Mouse (Mus musculus) lung, postnatal 0 days (tissue): Measurements from ENCODE around the gene Ggta1. TPM values are rescaled to one million over a fixed set of nuclear protein-coding genes. Genes with fewer than 3 reads are reported as not detected.

ENCODE experiments used
- ATAC-seq: fragments of 200-750 bp; cut with Nextera tagmentation; 2 replicates; pipeline ENCODE4 v1.8.0; 2017; ENCODE audit warnings: moderate library complexity
- DNase-seq: peaks from one replicate; pipeline ENCODE4 v3.0.0-alpha.2; 2016; ENCODE audit warnings: low spot score
- H3K27ac ChIP-seq: fragments of 300-500 bp; sonication (generic); 2 replicates; pipeline ENCODE4 v1.5.1; 2014; ENCODE audit warnings: antibody characterized with exemption, mild to moderate bottlenecking, low read length, mixed read lengths
- H3K27me3 ChIP-seq: fragments of 300-500 bp; sonication (generic); replicated peaks from 2 replicates; pipeline ENCODE4 v1.6.1; 2014; ENCODE audit warnings: low read length, mixed read lengths; ENCODE audit not compliant: insufficient read depth
- H3K36me3 ChIP-seq: fragments of 300-500 bp; sonication (generic); 2 replicates; pipeline ENCODE4 v1.6.1; 2014; ENCODE audit warnings: low read length, mixed read lengths; ENCODE audit not compliant: insufficient read depth
- H3K4me1 ChIP-seq: fragments of 300-500 bp; sonication (generic); 2 replicates; pipeline ENCODE4 v1.6.1; 2014; ENCODE audit warnings: antibody characterized with exemption, low read depth, low read length, mixed read lengths; ENCODE audit not compliant: insufficient read depth
- H3K4me2 ChIP-seq: fragments of 300-500 bp; sonication (generic); replicated peaks from 2 replicates; pipeline ENCODE4 v1.6.1; 2014; ENCODE audit warnings: low read depth, mild to moderate bottlenecking, low read length, moderate library complexity, mixed read lengths
- H3K4me3 ChIP-seq: fragments of 300-500 bp; sonication (generic); 2 replicates; pipeline ENCODE4 v1.5.1; 2014; ENCODE audit warnings: low read depth, low read length
- H3K9ac ChIP-seq: fragments of 300-500 bp; sonication (generic); replicated peaks from 2 replicates; pipeline ENCODE4 v1.6.1; 2014; ENCODE audit warnings: low read depth, mild to moderate bottlenecking
- H3K9me3 ChIP-seq: fragments of 300-500 bp; sonication (generic); 2 replicates; pipeline ENCODE4 v1.6.1; 2016; ENCODE audit warnings: low read length, mixed read lengths
- CTCF ChIP-seq: IDR thresholded peaks from 2 replicates; pipeline ENCODE4 v1.5.1; 2016; ENCODE audit warnings: antibody characterized with exemption, mild to moderate bottlenecking
- EP300 ChIP-seq: IDR thresholded peaks from 2 replicates; pipeline ENCODE4 v1.6.1; 2016; ENCODE audit warnings: antibody characterized with exemption, mild to moderate bottlenecking, control low read depth
- WGBS: fragments of 180-500 bp; shearing (Covaris S2); extraction: QIAGEN DNeasy Blood & Tissue Kit; methylation state at CpG from one replicate; pipeline ENCODE4 v1.1.7; 2014; 5-methylcytosine and 5-hydroxymethylcytosine counted together
- polyA plus RNA-seq: library from polyadenylated mRNA; unstranded; fragments of >200 nt; fragmentation: Nextera tagmentation; extraction: Ambion mirVana; gene quantifications from 2 replicates; pipeline ENCODE4 v1.2.1, GENCODE M21; 2015

The Ggta1 gene
- polyA plus RNA-seq, 1 experiment from 2014 or later: 21.8 TPM

DNA sequence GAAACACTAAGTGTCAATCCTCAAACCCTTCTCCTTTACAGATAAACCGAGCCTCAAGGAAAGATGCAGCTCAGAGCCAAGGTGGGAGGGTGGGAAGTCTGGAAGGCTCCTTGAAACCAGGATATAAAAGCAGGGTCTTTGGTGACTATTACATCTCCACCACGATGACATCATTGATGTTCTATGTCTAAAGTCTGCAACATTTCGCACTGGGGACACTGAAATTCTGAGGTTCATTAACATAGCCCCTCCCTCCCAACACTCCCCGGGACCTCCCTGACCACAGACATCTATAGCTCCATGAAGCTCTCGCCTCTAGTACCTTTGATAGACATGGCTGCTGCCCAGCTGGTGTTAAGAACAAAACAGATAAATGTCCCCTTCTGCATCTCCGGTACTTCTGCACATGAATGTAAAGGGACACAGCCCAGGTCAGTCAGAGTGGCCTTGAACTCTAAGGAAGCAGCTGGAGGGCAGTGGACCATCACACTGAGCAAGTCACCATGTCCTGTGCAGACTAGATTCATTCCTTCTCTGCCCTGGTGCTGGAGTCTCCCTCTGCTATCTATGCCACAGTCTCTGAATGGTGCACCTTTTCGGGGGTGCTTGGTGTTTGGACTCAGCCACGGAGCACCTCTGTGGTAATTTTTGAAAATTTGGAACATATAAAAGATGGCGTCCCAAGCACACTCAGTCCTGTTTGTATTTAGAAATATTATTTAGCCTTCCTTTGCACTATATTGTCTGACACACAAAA, 13.9 kb downstream of the Ggta1 start:
- TF ChIP-seq CTCF: no peak
- TF ChIP-seq EP300: no peak
- no peak overlapping the region for H3K27ac ChIP-seq
- peaks cover 16% of the 10 kb centered on the region for H3K4me1 ChIP-seq
- H3K9ac ChIP-seq: no peak overlapping the region
- no peaks in the 10 kb centered on the region for H3K9me3 ChIP-seq
- ATAC-seq (no peak), DNase-seq (no peak)
- H3K27me3 ChIP-seq: no peaks in the 10 kb centered on the region
- no peak overlapping the region for H3K4me2 ChIP-seq
- 81% methylated on average over 9 of the region's 9 CpGs for WGBS
- H3K36me3 ChIP-seq: no peaks in the 10 kb centered on the region
- no peak overlapping the region for H3K4me3 ChIP-seq

- no peaks in the 10 kb centered on the region for H3K27me3 ChIP-seq
- no peaks in the 10 kb centered on the region for H3K36me3 ChIP-seq
- DNase-seq (no peak), ATAC-seq (no peak)
- WGBS: 52% methylated on average over 7 of the region's 7 CpGs
- H3K4me1 ChIP-seq: peaks cover 16% of the 10 kb centered on the region
- H3K9me3 ChIP-seq: no peaks in the 10 kb centered on the region
- H3K27ac ChIP-seq: no peak overlapping the region
- no peak for TF ChIP-seq EP300
- TF ChIP-seq CTCF: no peak
- no peak overlapping the region for H3K9ac ChIP-seq
- no peak overlapping the region for H3K4me3 ChIP-seq
- H3K4me2 ChIP-seq: no peak overlapping the region
Measured at GRCm38 (mm10) chr2:35448215-35448913, 14.7 kb downstream of the Ggta1 start.

- DNase-seq: no peak
- Histone ChIP-seq H3K9me3 (no peaks in the 10 kb centered on the region), H3K4me2 (no peak overlapping the region), H3K27ac (no peak overlapping the region), H3K4me1 (peaks cover 16% of the 10 kb centered on the region), H3K4me3 (no peak overlapping the region), H3K36me3 (no peaks in the 10 kb centered on the region), H3K9ac (no peak overlapping the region), H3K27me3 (no peaks in the 10 kb centered on the region)
- TF ChIP-seq CTCF (no peak), EP300 (no peak)
- no peak for ATAC-seq
- 79% methylated on average over 7 of the region's 7 CpGs for WGBS
Measured at GRCm38 (mm10) chr2:35447453-35447852, 15.6 kb downstream of the Ggta1 start.

DNA sequence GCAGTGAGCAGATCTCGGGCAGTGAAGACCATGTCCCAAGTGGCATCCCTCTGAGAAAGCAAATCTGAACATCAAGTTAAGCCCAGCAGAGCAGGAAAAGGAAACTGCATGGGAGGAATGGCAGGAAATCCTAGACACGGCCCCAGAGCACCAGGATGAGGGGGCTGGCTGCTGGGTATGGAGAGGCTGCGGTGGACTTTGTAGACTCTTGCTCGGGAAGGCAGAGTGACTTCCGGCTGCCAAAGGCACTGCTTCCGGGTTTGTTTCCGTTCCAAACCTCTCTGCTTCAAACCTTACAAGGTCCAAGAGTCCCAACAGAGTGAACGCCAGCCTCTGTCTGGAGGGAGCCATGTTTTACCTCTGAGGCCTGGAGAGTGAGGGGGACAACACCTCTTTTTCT, 16.2 kb downstream of the Ggta1 start:
- peaks cover 16% of the 10 kb centered on the region for H3K4me1 ChIP-seq
- H3K9ac ChIP-seq: no peak overlapping the region
- H3K27me3 ChIP-seq: no peaks in the 10 kb centered on the region
- TF ChIP-seq CTCF: no peak
- TF ChIP-seq EP300: peak; percentile 70
- DNase-seq: peak; percentile 48
- no peak overlapping the region for H3K4me2 ChIP-seq
- peak; percentile 45 for ATAC-seq
- no peak overlapping the region for H3K4me3 ChIP-seq
- H3K27ac ChIP-seq: peak overlapping the region; percentile 27
- H3K36me3 ChIP-seq: no peaks in the 10 kb centered on the region
- no peaks in the 10 kb centered on the region for H3K9me3 ChIP-seq
- WGBS: 53% methylated on average over 8 of the region's 8 CpGs

DNA sequence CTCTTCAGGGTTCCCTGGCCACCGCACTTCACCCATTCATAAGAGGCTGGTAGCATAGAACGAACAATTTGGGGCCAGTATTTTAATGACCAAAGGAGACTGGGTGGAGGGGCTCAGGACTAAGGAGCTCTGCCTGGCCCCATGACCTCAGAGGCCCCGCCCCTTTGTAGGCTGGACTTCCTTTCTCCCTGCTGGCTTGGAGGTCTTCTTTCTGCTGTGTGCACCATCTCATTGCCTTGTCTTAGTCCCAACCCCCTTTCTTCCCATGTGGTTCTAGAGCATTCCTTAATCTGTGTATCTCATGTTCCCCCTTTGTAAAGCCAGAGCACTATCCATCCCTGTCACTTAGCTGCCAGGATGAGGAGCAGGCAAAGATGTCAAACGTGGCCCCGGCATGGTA, 16.7 kb downstream of the Ggta1 start:
- no peak for DNase-seq
- H3K9ac ChIP-seq: no peak overlapping the region
- H3K27me3 ChIP-seq: no peaks in the 10 kb centered on the region
- H3K4me2 ChIP-seq: no peak overlapping the region
- WGBS: 71% methylated on average over 5 of the region's 5 CpGs
- H3K4me3 ChIP-seq: no peak overlapping the region
- peak; percentile 34; the same call in 1 of the 2 replicates for ATAC-seq
- no peaks in the 10 kb centered on the region for H3K9me3 ChIP-seq
- no peak for TF ChIP-seq EP300
- TF ChIP-seq CTCF: no peak
- H3K27ac ChIP-seq: peak overlapping the region; percentile 27
- H3K36me3 ChIP-seq: no peaks in the 10 kb centered on the region
- H3K4me1 ChIP-seq: peaks cover 16% of the 10 kb centered on the region

- no peak overlapping the region for H3K27ac ChIP-seq
- peak; percentile 65 for DNase-seq
- H3K27me3 ChIP-seq: no peaks in the 10 kb centered on the region
- TF ChIP-seq CTCF: no peak
- no peak for TF ChIP-seq EP300
- ATAC-seq: peak; percentile 59
- H3K4me3 ChIP-seq: no peak overlapping the region
- 41% methylated on average over 7 of the region's 7 CpGs for WGBS
- no peak overlapping the region for H3K4me2 ChIP-seq
- no peak overlapping the region for H3K9ac ChIP-seq
- H3K36me3 ChIP-seq: no peaks in the 10 kb centered on the region
- no peaks in the 10 kb centered on the region for H3K9me3 ChIP-seq
- H3K4me1 ChIP-seq: peaks cover 16% of the 10 kb centered on the region
Measured at GRCm38 (mm10) chr2:35445610-35446009, 17.4 kb downstream of the Ggta1 start.
